Mouse (Mus musculus): ENCODE results near the gene Cep19. TPM values are rescaled to one million over a fixed set of nuclear protein-coding genes. Genes with fewer than 3 reads are reported as not detected.
"Not testable (repeated sequence)": the region's sequence is repeated elsewhere in the genome, so short reads cannot be mapped to it uniquely, and the experiment has no call there.

Cep19 gene
- total RNA-seq (2021), result 10 to 100 TPM in 1 of 2 experiments, 1 to 10 TPM in 1; 8.9 to 10.2 TPM
- long read RNA-seq, experiment 1, transcript Cep19-202 (4 exons, 1,718 nt), result major isoform, 23 of 33 reads
- long read RNA-seq, experiment 1, partial matches to known transcripts, result 0 of 33 reads
- long read RNA-seq, experiment 1, other reads (novel, unspliced or antisense), result 10 of 33 reads
- long read RNA-seq, experiment 2, transcript Cep19-202 (4 exons, 1,718 nt), result major isoform, 16 of 28 reads
- long read RNA-seq, experiment 2, partial matches to known transcripts, result 0 of 28 reads
- long read RNA-seq, experiment 2, other reads (novel, unspliced or antisense), result 12 of 28 reads

GRCm38 (mm10) chr16:32099638-32100150 lies at the start of gene Cep19, which contains the start of gene Pigx:
TSS of gene Cep19 (plus strand) at chr16:32099800.
TSS of gene Pigx (minus strand) at chr16:32099740.
- peak; percentile 93 for DNase-seq
- intact Hi-C loops (cut with DNase I), result loop anchor here (5.0 kb wide), 1 partner anchor 57 kb away; no protein-coding TSS in a partner anchor

GRCm38 (mm10) chr16:32058817-32059216 lies 40.8 kb upstream of the Cep19 start:
- intact Hi-C loops (cut with DNase I), result no loop called here
- DNase-seq, result no peak

GRCm38 (mm10) chr16:32059840-32060523 lies 39.6 kb upstream of the Cep19 start:
- DNase-seq, result no peak

GRCm38 (mm10) chr16:32062226-32062625 lies 37.4 kb upstream of the Cep19 start:
- intact Hi-C loops (cut with DNase I), result no loop called here
- no peak for DNase-seq

More at GRCm38 (mm10) chr16:32059840-32060523, 39.6 kb upstream of the Cep19 start:
- intact Hi-C loops (cut with DNase I), result no loop called here

GRCm38 (mm10) chr16:32063900-32064299 lies 35.7 kb upstream of the Cep19 start:
- DNase-seq, result no peak
- intact Hi-C loops (cut with DNase I), result no loop called here

GRCm38 (mm10) chr16:32066899-32067298 lies 32.7 kb upstream of the Cep19 start:
- intact Hi-C loops (cut with DNase I), result no loop called here

GRCm38 (mm10) chr16:32068389-32069300 lies 31.0 kb upstream of the Cep19 start:
- DNase-seq, result no peak
- intact Hi-C loops (cut with DNase I), result no loop called here

More at GRCm38 (mm10) chr16:32066899-32067298, 32.7 kb upstream of the Cep19 start:
- no peak for DNase-seq

- DNase-seq; intact Hi-C loops (cut with DNase I): not testable (repeated sequence)
Measured at GRCm38 (mm10) chr16:32070070-32070469, 29.5 kb upstream of the Cep19 start.

- intact Hi-C loops (cut with DNase I), result loop anchor here (5.0 kb wide), 1 partner anchor 73 kb away; the partner anchor contains the start of gene Senp5
- no peak for DNase-seq
Measured at GRCm38 (mm10) chr16:32075762-32076161, 23.8 kb upstream of the Cep19 start.

- DNase-seq, result no peak
- intact Hi-C loops (cut with DNase I), result loop anchor here (5.0 kb wide), 1 partner anchor 74 kb away; the partner anchor contains the start of gene Senp5
Measured at GRCm38 (mm10) chr16:32076406-32076805, 23.2 kb upstream of the Cep19 start.

- DNase-seq, result no peak
- intact Hi-C loops (cut with DNase I), result loop anchor here (5.0 kb wide), 1 partner anchor 76 kb away; the partner anchor contains the start of gene Senp5
Measured at GRCm38 (mm10) chr16:32077648-32078407, 21.8 kb upstream of the Cep19 start.

GRCm38 (mm10) chr16:32078408-32078990 lies 21.1 kb upstream of the Cep19 start:
- intact Hi-C loops (cut with DNase I), result loop anchor here (5.0 kb wide), 1 partner anchor 76 kb away; the partner anchor contains the start of gene Senp5
- no peak for DNase-seq

GRCm38 (mm10) chr16:32078991-32079511 lies 20.5 kb upstream of the Cep19 start, which contains the start of gene Pak2:
TSS of gene Pak2 (minus strand) at chr16:32079342.
- intact Hi-C loops (cut with DNase I), result loop anchor here (5.0 kb wide), 1 partner anchor 77 kb away; the partner anchor contains the start of gene Senp5

GRCm38 (mm10) chr16:32087629-32088443 lies 11.8 kb upstream of the Cep19 start:
- intact Hi-C loops (cut with DNase I), result no loop called here
- peak; percentile 33 to 34 for DNase-seq

More at GRCm38 (mm10) chr16:32078991-32079511, 20.5 kb upstream of the Cep19 start, which contains the start of gene Pak2:
- DNase-seq, result peak; percentile 88 to 91

- no peak for DNase-seq
- intact Hi-C loops (cut with DNase I), result no loop called here
Measured at GRCm38 (mm10) chr16:32091466-32091865, 8.1 kb upstream of the Cep19 start.

- not testable (repeated sequence) for DNase-seq
- intact Hi-C loops (cut with DNase I), result loop anchor here (5.0 kb wide), 1 partner anchor 55 kb away; no protein-coding TSS in a partner anchor
Measured at GRCm38 (mm10) chr16:32097757-32098156, 1.8 kb upstream of the Cep19 start.

GRCm38 (mm10) chr16:32098897-32099637 lies 533 bp upstream of the Cep19 start:
- no peak for DNase-seq
- intact Hi-C loops (cut with DNase I), result loop anchor here (5.0 kb wide), 1 partner anchor 57 kb away; no protein-coding TSS in a partner anchor
